Mouse (Mus musculus) spleen, postnatal 14 days (tissue): ENCODE measurements at regions not wholly inside any gene's neighbourhood (a gene's known extent, or its start where the extent isn't known, plus 50 kb on each side); places are given as distances from the start of the nearest gene placed in this dataset.

ENCODE experiments used
- DNase-seq, 2 experiments: peaks; one replicate each; pipeline ENCODE4 v3.0.0; 2021 to 2022; ENCODE audit warnings: low spot score in 2 of 2

GRCm38 (mm10) chr17:84028157-84028970 is 159.4 kb downstream of the Zfp36l2 start:
- DNase-seq = peak; percentile 78 to 88

- no peak for DNase-seq
Observed at GRCm38 (mm10) chr17:84027275-84027674, 160.5 kb downstream of the Zfp36l2 start.

GRCm38 (mm10) chr17:84026110-84026509 is 161.6 kb downstream of the Zfp36l2 start:
- DNase-seq = no peak

GRCm38 (mm10) chr17:84022358-84022757 is 165.4 kb downstream of the Zfp36l2 start:
- DNase-seq = no peak

- DNase-seq = no peak
Observed at GRCm38 (mm10) chr17:84018817-84019216, 168.9 kb downstream of the Zfp36l2 start.

GRCm38 (mm10) chr17:84017891-84018290 is 169.9 kb downstream of the Zfp36l2 start:
- DNase-seq = no peak

GRCm38 (mm10) chr17:84014287-84015039 is 166.7 kb upstream of the Haao start:
- no peak for DNase-seq

GRCm38 (mm10) chr17:84010492-84011060 is 162.8 kb upstream of the Haao start:
- no peak for DNase-seq

- no peak for DNase-seq
Observed at GRCm38 (mm10) chr17:84009966-84010365, 162.2 kb upstream of the Haao start.

GRCm38 (mm10) chr17:84009194-84009593 is 161.4 kb upstream of the Haao start:
- DNase-seq = no peak

- no peak for DNase-seq
Observed at GRCm38 (mm10) chr17:84008682-84009052, 160.9 kb upstream of the Haao start.

- no peak for DNase-seq
Observed at GRCm38 (mm10) chr17:84008035-84008681, 160.4 kb upstream of the Haao start.

- no peak for DNase-seq
Observed at GRCm38 (mm10) chr17:84006748-84007147, 159.0 kb upstream of the Haao start.

GRCm38 (mm10) chr17:84004237-84004636 is 156.5 kb upstream of the Haao start:
- no peak for DNase-seq

GRCm38 (mm10) chr17:84003489-84004234 is 155.9 kb upstream of the Haao start:
- DNase-seq = no peak

GRCm38 (mm10) chr17:84002939-84003338 is 155.2 kb upstream of the Haao start:
- DNase-seq = no peak

GRCm38 (mm10) chr17:84002327-84002726 is 154.6 kb upstream of the Haao start:
- no peak for DNase-seq

- no peak for DNase-seq
Observed at GRCm38 (mm10) chr17:84000115-84000514, 152.4 kb upstream of the Haao start.

- no peak for DNase-seq
Observed at GRCm38 (mm10) chr17:83998972-83999545, 151.3 kb upstream of the Haao start.

GRCm38 (mm10) chr17:83998341-83998740 is 150.6 kb upstream of the Haao start:
- no peak for DNase-seq

GRCm38 (mm10) chr17:83997778-83998177 is 150.0 kb upstream of the Haao start:
- peak; percentile 55 to 77 for DNase-seq
